Mouse (Mus musculus) myocyte (in vitro differentiated cells): Measurements from ENCODE around the gene Lrig1.

ENCODE experiments used
- CEBPB ChIP-seq: IDR thresholded peaks from 2 replicates; pipeline ENCODE4 v1.6.1; 2011; ENCODE audit warnings: mild to moderate bottlenecking, moderate library complexity; ENCODE audit not compliant: poor library complexity, insufficient read depth, severe bottlenecking
- E2F4 ChIP-seq: IDR thresholded peaks from one replicate; pipeline ENCODE4 v1.6.1; 2011; ENCODE audit warnings: mild to moderate bottlenecking, control low read depth, moderate library complexity; ENCODE audit not compliant: insufficient read depth
- MAX ChIP-seq: IDR thresholded peaks from one replicate; pipeline ENCODE4 v1.6.1; 2011; ENCODE audit warnings: low read depth, mild to moderate bottlenecking, control low read depth
- MYOD1 ChIP-seq, 3 experiments: IDR thresholded peaks; one replicate each; pipeline ENCODE4 v1.6.1; 2011; ENCODE audit warnings: control low read depth in 2 of 3, low read depth in 2 of 3, mild to moderate bottlenecking in 2 of 3, moderate library complexity in 1 of 3; ENCODE audit not compliant: insufficient read length in 2 of 3, control insufficient read depth in 1 of 3
- MYOG ChIP-seq, 3 experiments: IDR thresholded peaks; one replicate each; pipeline ENCODE4 v1.6.1; 2011; ENCODE audit warnings: control low read depth in 2 of 3, low read depth in 2 of 3, mild to moderate bottlenecking in 2 of 3; ENCODE audit not compliant: insufficient read length in 2 of 3, control insufficient read depth in 1 of 3, insufficient read depth in 1 of 3
- POLR2A ChIP-seq: IDR thresholded peaks from one replicate; pipeline ENCODE4 v1.6.1; 2011; ENCODE audit warnings: low read depth, mild to moderate bottlenecking, control low read depth, moderate library complexity; ENCODE audit not compliant: insufficient read length
- POLR2AphosphoS2 ChIP-seq: IDR thresholded peaks from one replicate; pipeline ENCODE4 v1.6.1; 2011; ENCODE audit warnings: low read depth, control low read depth; ENCODE audit not compliant: insufficient read length
- REST ChIP-seq: IDR thresholded peaks from one replicate; pipeline ENCODE4 v1.6.1; 2011; ENCODE audit warnings: mild to moderate bottlenecking, control low read depth, moderate library complexity; ENCODE audit not compliant: insufficient read depth, insufficient read length
- SRF ChIP-seq: IDR thresholded peaks from one replicate; pipeline ENCODE4 v1.6.1; 2011; ENCODE audit warnings: low read depth; ENCODE audit not compliant: control insufficient read depth, insufficient read length
- TCF12 ChIP-seq: IDR thresholded peaks from one replicate; pipeline ENCODE4 v1.6.1; 2011; ENCODE audit warnings: mild to moderate bottlenecking, control low read depth; ENCODE audit not compliant: poor library complexity, insufficient read depth, severe bottlenecking
- TCF3 ChIP-seq: IDR thresholded peaks from one replicate; pipeline ENCODE4 v1.6.1; 2011; ENCODE audit warnings: low read depth, control low read depth; ENCODE audit not compliant: insufficient read length

DNA sequence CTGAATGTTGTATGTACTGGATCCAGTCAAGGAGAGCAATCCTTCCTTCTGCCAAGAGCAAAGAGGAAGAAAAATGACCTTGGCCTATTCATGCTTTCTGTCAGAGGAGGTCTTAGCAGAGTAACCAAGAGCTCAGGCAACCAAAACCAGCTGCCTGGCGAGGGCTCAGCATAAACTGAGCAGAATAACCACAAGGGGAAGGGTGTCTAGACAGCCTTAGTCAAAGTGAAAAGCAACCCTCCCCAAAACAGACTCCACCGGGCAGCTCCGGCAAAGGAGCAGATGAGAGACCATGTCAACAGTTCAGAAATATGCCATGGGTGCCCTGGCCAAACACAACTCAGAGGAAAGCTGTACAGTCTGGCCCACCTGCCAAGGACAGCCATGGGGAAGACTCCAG, 16.3 kb downstream of the Lrig1 start:
- TF ChIP-seq MYOD1 (IDR thresholded peaks at IDR 0.05; ENCODE audit: control insufficient read depth in 1 of 3, insufficient read length in 2 of 3, low read depth in 2 of 3) = no peak
- TF ChIP-seq POLR2A = no peak
- TF ChIP-seq E2F4 = no peak
- no peak for TF ChIP-seq POLR2AphosphoS2
- no peak for TF ChIP-seq MAX
- TF ChIP-seq MYOG (IDR thresholded peaks at IDR 0.05; ENCODE audit: control insufficient read depth in 1 of 3, insufficient read depth in 1 of 3, insufficient read length in 2 of 3, low read depth in 2 of 3) = no peak
- no peak for TF ChIP-seq CEBPB
- TF ChIP-seq TCF12 = no peak
- no peak for TF ChIP-seq TCF3
- TF ChIP-seq SRF = no peak
- TF ChIP-seq REST = no peak
